Mouse (Mus musculus) gastrocnemius, postnatal 4 days (tissue): Measurements from ENCODE around the gene Snx4. TPM values are rescaled to one million over a fixed set of nuclear protein-coding genes. Genes with fewer than 3 reads are reported as not detected.
A peak's percentile ranks its signal among the peaks of the same experiment; 100 is the strongest.
"Not testable (repeated sequence)": the region's sequence is repeated elsewhere in the genome, so short reads cannot be mapped to it uniquely, and the experiment has no call there.

Experiments used
- DNase-seq, 2 experiments: peaks; one replicate each; pipeline ENCODE4 v3.0.0; 2021 to 2022; ENCODE audit warnings: low spot score in 2 of 2, mixed read lengths in 2 of 2
- long read RNA-seq, 2 experiments: library from polyadenylated mRNA; stranded (forward); transcript quantifications; one replicate each; pipeline ENCODE4 v2.0.0; 2021
- total RNA-seq, 2 experiments: library from RNA; stranded (reverse); gene quantifications; 2 replicates each; pipeline ENCODE4 v1.2.3; 2021

Gene Snx4
- 10 to 100 TPM; 46.9 to 52.8 TPM for total RNA-seq
- long read RNA-seq, experiment 1, transcript Snx4-201 (14 exons, 3,161 nt) = major isoform, 97 of 116 reads
- long read RNA-seq, experiment 1, partial matches to known transcripts = 4 of 116 reads
- long read RNA-seq, experiment 1, other reads (novel, unspliced or antisense) = 15 of 116 reads
- long read RNA-seq, experiment 2, transcript Snx4-201 (14 exons, 3,161 nt) = major isoform, 120 of 137 reads
- long read RNA-seq, experiment 2, partial matches to known transcripts = 6 of 137 reads
- long read RNA-seq, experiment 2, other reads (novel, unspliced or antisense) = 11 of 137 reads

DNA sequence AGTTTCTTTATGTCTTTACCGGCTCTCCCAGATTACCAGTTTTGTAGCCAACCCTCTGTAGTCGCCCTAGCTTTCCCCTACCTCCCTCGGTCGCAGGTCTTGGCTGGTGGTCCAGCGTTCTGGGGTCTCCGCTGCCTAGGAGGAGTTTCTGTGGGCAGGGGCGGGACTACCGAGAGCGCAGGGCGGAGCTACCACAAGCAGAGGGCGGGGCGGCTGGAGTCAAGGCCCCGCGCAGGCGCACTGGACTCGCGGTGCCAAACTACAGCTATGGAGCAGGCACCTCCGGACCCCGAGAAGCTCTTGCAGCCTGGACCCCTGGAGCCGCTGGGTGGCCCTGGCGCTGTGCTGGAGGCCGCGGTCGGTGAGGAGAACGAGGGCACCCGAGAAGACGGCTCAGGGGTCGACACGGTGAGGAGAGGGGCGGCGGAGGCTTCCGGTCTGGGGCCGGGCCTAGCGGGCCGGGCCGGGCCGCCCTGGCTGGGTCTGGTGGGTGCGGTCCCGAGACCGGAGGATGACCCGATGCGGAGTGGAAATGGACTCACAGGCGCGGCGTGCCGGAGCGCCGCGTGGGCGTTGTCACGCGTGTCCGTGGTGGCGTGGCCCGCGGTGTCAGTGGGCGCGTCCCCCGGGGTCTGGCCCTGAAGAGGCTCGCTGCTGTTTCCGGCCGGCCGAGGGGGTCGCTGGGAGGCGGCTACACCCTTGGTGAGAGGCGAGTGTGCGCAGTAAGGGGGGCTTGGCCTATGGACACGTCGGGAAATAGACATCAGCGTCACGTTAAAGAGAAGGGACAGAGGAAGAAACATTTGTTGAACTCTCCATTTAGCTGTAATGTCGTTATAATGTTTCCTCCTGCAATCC, at the start of gene Snx4:
TSS of gene Snx4 (plus strand) at position 249 of the 858 bp plus-strand sequence.
- DNase-seq = peak; percentile 90 to 95

DNA sequence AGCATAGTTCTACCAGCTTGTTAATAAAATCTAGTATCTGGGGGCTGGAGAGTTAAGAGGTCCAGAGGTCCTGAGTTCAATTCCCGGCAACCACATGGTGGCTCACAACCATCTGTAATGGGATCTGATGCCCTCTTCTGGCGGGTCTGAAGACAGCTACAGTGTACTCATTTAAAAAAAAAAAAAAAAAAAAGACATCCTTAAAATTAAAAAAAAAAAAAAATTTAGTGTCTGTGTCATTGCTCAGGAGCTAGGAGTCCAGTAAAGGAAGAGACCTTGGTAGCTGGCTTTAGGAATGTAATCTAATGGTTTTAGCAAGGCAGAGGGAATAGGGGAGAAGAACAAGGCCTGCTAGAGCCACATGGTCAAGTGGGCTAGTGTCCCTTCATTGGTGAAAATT, 40.4 kb upstream of the Snx4 start:
- DNase-seq = no peak

DNA sequence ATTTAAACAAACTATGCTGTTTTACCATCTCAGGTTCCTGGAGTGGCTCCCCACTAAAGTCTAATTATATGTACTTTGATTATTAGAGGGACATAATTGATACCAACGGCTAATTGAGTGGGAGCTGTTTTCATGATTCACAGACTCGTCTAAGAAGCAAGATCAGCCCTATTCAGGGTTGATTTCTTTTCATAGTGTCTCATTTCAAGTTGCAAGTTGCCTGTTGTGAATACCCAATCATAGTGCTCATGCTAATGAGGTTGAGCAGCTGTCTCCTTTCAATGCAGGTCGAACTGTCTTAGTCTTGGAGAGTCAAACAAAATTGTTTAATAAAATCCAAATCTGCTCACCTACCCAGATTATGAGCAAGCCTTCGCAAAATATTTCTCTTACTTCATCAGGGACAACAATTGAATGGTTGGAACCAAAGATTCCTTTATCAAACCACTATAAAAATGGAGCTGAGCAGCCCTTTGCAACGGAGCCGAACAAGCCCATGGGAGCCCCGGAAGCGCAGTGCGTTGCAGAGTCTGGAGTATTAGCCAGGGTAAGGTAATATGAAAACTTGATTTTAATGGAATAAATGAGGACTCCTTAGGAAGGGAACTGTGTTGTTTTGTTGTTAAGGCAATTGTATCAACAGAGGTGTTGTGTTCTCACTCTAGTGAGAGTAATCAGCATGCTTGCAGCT, 34.8 kb upstream of the Snx4 start:
- no peak for DNase-seq

DNA sequence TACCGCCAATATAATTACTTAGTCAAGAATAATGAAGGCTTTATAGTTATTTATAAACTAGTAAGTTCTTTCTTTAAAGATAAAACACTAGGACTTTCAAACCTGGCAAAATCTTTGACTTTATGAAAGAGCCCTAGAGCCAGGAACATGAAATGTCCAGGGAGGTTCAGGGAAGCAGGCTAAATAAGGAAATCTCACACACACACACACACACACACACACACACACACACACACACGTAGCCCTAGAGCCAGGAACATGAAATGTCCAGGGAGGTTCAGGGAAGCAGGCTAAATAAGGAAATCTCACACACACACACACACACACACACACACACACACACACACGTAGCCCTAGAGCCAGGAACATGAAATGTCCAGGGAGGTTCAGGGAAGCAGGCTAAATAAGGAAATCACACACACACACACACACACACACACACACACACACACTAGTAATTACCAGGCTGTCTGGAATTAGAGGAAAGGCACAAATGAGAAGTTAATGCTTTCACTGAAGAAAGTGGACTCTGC, 33.6 kb upstream of the Snx4 start:
- not testable (repeated sequence) for DNase-seq

DNA sequence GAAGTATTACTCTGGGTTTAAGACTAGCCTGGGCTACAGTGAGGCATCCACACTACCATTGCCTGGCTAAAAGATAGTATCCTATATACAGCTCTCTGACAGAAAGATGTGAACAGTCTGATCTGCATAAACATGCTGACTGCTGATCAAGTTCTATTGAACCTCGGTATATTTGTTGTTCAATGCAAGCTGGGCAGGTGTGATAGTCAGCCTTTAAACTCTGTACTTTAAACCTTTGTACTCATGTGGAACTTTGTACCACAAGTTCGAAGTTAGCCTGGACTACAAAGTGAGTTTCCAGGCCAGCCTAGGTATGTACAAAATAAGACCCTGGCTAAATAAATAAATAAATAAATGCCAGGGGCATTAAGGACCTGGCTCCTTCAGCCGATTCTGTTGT, 28.8 kb upstream of the Snx4 start:
- no peak for DNase-seq

DNA sequence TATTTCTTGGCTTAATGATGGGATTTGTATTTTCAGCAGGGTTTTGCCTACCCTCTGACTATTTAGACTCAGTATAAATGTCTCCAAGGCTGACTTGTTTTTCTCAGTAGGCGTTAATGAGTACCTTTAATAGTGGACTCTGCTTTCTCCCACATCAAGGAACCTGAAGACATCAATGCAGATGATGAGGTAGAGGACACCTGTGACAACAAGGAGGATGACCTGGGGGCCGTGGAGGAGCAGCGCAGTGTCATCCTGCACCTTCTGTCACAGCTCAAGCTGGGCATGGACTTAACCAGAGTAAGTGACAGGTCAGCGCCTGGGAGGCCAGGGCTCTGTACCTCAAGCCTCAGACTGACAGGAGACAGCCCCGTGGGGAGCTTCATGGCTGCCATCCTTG, 26.9 kb upstream of the Snx4 start:
- DNase-seq = no peak

DNA sequence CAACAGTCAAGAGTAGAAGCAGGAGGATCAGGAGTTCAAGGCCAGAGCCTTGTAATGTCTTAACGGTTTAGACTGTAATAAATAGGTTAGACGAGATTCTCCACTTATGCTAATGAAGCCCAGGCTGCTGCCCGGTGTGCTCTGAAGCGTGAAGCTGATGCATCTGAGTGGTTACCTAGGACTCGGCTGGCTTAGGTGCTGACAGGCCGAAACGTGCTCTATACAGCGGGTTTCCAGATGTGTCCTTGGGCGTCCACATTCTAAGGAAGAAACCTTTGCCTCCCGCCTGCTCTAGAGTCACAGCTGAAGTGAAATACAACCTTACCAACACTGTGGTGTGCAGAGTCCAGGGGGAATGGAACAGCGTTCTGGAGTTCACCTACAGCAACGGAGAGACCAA, 17.1 kb upstream of the Snx4 start:
- no peak for DNase-seq

DNA sequence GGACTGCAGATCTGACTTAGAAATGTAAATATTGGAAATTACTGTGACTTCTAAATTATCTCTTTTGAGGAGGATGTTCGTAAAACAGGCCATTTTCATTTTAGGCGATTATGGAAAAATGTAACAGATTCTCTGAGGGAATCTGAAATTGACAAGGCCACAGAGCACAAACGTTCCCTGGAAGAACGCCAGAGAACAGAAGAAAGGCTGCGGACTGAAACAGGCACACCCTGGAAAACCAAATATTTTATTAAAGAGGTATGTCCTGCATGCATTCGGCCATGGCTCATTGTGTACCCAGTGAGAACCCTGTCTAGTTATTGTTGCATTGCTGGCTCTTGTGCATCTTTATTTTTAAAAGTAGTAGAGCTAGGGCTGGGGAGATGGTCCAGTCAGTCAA, 15.1 kb upstream of the Snx4 start:
- DNase-seq = no peak

DNA sequence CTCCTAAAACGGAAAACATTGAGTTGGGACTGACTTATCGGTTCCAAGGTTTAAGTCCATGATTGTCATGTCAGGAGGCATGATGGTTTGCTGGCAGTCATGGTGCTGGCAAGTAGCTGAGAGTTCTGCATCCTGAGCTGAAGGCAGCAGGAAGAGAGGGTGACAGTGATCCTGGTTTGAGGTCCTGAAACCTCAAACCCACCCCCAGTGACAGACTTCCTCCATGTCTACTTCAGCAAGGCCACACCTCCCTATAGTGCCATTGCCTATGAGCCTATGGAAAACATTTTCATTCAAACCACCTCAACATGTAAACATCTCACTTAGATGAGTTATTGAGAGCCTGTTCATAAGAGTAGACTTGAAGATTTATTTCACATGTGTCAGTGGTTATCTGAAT, 11.9 kb upstream of the Snx4 start:
- no peak for DNase-seq

DNA sequence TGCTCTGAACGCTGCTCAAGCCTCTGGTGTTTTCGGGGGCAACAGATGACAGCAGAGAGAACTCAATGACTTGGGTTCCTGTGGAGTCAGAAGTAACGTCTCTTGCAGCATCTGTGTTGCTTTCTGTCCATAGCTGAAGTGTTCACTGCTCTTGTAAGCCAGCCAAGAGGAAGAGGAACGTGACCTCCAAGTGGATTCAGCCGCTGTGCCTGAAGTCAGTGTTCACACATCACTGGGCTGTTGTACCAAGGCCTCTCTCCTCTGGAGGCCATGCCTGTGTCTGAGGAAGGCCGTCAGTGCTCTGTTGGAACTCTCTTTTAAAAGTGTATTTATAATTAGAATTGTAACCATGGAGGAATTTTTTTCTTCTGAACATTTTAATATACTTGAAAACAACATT, 9.2 kb upstream of the Snx4 start:
- no peak for DNase-seq

DNA sequence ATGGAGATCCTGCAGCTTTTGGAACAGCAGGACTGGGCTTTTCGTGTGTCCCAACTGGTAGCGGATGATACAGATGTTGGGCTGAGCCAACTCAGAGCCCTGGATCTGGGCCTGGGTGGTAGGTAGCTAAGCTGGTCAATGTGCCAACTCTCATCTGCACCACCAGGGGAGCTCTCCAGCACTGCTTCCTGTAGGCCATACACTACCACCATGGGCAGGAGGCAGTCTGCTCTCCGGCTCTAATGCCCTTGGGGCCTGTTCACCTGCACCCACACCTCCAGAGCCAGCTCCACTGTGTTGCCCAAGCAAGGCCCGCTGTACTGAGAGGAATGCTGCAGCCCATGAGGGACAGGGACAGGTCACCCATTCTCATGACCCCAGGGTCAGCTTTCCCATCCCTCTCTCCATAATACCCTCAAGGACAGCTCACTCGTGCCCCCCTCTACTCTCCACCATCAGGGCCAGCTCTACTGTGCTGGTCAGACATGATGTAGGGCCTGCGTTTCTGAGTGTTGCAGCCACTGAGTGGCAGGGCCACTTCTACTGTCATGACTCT, 7.0 kb upstream of the Snx4 start:
- no peak for DNase-seq

DNA sequence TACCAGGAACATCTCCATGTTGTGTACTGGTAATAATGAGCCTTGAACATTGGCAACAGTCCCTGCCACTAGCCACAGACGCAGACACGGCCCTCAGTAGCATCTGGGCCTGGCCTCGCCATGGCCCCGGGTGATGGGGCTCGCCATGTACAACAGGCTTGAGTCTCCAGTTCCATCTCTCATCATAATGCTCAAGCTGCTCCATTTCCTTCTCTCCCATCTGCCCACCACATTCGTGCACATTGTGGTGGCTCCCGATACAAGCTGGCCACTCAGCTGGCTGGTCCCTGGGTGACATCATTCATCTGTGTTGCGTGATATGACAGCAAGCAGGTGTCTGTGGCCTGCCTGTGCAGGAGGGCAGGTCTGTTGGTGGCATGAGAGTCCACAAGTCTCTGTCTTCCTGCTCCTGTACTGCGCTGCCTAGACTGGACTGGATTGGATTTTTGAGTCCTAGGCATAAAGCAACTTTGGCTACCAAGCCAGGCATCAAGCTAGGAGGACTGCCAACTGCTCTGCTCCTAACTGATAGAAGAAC, 6.2 kb upstream of the Snx4 start:
- DNase-seq = no peak

DNA sequence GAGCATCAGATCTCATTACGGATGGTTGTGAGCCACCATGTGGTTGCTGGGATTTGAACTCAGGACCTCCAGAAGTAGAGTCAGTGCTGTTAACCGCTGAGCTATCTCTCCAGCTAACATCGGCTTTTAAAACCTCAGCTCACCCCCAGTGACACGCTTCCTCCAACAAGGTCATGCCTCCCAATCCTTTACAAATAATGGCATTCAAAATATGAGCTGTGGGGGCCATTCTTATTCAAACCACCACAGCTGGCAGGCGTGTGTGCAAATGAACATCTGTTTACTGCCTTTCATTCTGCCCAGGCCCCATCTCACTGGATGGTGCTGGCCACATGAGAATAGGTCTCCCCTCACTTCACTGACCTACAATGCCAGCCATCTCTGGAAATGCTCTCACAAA, 4.7 kb upstream of the Snx4 start:
- no peak for DNase-seq

DNA sequence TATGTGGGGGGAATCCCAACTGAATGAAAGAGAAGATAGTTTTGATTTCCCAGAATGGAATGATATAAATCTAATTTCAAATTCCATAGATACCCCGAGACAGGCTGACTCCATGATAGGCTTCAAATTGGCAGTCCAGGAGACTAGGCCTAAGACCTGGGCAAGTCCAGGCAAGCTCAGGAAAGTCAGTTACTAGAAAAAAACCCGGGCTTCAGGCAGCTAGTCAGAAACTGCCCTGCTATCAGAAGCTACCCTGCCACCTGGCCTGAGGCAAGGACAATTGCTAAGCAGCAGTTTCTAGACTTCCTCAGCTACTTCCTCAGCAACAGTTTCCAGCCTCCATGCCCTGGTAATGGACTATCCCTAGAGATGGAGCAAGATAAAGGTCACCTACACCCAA, 4.2 kb upstream of the Snx4 start:
- no peak for DNase-seq

DNA sequence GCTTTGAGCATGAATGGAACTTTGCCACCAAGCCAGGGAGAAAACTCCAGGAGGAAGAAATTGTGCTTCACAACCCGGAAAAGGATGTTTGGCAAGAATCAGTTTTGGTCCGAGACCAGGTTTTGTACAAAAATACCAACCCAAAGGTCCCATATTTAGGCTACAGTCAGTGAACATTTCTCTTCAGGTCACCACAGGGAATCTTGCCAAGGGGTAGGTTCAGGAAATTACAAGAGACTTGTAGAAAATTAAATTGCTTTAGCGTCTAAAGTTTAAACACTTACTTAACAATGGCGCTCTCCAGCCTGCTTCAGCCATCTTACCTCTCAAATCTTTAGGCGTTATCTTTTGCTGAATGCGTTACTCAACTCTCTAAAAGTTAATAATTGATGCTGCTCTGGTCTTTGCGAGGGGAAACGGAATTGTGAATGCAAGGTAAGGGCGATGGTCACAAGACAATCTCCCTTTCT, 556 bp upstream of the Snx4 start:
- DNase-seq = peak in 1 of 2 experiments; percentile 26

DNA sequence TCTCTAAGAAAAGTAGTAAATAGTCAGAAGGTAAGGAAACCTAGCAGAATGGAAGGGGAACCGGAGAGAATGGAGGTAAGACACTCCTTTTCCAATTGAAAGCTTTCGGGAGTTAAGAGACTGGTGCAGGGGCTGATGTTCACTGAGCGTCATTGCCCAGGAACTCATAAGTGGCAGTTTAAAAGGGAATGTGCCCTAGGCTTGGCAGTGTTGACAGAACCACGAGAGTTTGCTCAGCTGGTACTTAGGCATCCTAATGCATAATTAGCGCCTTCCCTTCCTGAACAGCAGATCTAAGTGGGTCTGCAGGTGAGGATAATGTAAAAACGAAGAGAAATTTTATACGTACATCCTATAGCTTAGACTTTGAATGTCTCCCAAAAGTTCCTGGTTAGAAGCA, 4.4 kb downstream of the Snx4 start:
- no peak for DNase-seq

DNA sequence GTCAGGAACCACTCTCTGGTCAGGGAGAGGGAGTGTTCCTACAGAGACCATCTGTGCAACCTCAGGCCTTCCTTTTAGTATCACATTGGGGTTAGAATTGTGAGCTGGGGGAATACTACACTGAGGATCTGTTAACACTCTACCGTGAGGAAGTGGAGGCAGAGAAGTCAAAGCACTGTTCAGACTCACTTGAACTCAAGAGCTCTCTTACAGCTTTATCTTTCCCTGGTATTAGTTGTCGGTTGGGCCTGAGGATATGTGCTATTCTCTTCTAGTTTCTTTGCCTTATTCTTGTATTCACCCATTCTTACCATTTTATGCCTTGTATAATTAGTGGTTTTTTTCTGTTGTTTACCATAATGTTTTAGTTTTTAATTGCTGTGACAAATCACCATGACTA, 7.3 kb downstream of the Snx4 start:
- no peak for DNase-seq

DNA sequence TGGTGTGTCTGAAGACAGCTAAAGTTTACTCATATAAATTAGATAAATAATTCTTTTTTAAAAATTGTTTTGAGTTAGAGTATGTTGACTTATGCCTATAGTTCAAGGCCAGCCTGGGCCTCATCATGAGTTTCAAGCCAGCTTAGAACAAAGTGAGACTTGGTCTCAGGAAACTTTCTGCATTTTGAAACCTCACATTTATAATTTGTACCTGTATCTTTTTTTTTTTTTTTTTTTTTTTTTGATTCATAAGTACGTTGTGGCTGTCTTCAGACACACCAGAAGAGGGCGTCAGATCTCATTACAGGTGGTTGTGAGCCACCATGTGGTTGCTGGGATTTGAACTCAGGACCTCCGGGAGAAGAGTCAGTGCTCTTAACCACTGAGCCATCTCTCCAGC, 8.6 kb downstream of the Snx4 start:
- no peak for DNase-seq

DNA sequence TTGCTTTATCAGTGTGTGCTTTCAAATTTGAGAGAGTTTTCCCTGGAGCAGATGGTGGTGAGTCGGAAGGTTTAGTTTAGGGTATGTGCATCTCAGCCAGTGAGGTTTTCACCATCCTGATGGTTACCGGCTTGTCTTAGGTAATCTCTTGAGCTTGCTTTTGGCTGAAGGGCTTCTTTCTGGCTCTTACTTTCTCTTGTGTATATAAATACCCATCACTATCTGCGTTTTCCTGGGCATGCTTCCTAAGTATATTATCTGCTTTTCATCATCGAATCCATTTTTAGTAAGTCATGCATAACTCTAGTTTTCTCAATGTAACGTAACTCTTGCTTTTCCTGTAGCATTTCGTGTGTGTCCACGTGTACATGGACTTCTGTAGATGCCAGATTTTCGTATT, 9.6 kb downstream of the Snx4 start:
- no peak for DNase-seq

DNA sequence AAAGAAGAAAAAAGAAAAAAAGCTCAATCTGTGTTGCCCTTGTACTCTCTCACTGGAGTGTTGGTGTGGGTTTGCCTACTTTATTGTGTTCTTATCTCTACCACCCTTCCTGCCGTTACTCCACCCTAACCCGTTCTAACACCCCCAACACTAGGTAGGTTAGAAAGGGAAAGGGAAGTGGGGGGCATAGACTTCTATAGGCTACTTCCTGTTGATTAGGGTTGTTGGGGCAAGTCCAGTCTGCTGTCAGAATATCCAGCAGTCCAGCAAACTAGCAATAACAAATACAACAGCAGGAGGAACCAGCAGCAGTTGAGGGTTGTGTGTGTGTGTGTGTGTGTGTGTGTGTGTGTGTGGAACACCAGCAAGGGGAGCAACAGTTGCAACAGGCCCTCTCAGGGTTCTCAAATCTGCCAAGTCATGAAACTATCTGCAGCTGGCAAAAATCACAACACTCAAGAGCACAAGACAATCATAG, 10.4 kb downstream of the Snx4 start:
- DNase-seq = no peak

DNA sequence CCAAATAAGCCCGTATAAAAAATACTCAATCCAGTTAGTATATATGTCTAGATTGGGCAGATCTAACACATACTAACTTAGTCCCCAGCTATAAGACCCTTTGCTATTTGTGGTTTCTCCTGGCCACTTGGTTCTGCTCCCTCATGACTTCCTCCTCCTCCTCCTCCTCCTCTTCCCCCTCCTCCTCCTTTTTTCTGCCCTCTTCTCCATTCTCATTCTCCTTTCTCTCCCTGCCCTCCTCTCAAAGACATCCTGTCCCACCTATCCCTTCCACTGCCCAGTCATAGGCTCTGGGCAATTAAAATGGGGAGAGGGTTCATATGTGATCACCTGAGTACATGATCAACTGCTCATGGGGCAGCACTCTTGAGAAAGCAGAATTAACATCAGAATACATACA, 10.9 kb downstream of the Snx4 start:
- no peak for DNase-seq
